Mouse (Mus musculus) hindbrain, embryonic 15.5 days (tissue): ENCODE measurements around the gene Sirt7. TPM values are rescaled to one million over a fixed set of nuclear protein-coding genes. Genes with fewer than 3 reads are reported as not detected.

ENCODE experiments used
- ATAC-seq: fragments of 200-750 bp; cut with Nextera tagmentation; 2 replicates; pipeline ENCODE4 v1.8.0; 2017; ENCODE audit warnings: low read depth, moderate number of reproducible peaks, moderate TSS enrichment; ENCODE audit not compliant: low FRiP score
- H3K27ac ChIP-seq: fragments of 300-500 bp; sonication (generic); replicated peaks from 2 replicates; pipeline ENCODE4 v1.5.1; 2015; ENCODE audit warnings: mild to moderate bottlenecking, inconsistent platforms
- H3K27me3 ChIP-seq: fragments of 300-500 bp; sonication (generic); 2 replicates; pipeline ENCODE4 v1.6.1; 2015; ENCODE audit warnings: control low read depth, inconsistent platforms
- H3K36me3 ChIP-seq: fragments of 300-500 bp; sonication (generic); 2 replicates; pipeline ENCODE4 v1.6.1; 2015; ENCODE audit warnings: control low read depth, inconsistent platforms
- H3K4me1 ChIP-seq: fragments of 300-500 bp; sonication (generic); replicated peaks from 2 replicates; pipeline ENCODE4 v1.6.1; 2015; ENCODE audit warnings: control low read depth, inconsistent platforms
- H3K4me2 ChIP-seq: fragments of 300-500 bp; sonication (generic); 2 replicates; pipeline ENCODE4 v1.6.1; 2015; ENCODE audit warnings: moderate library complexity, mild to moderate bottlenecking, inconsistent platforms
- H3K4me3 ChIP-seq: fragments of 300-500 bp; sonication (generic); 2 replicates; pipeline ENCODE4 v1.5.1; 2015; ENCODE audit warnings: mild to moderate bottlenecking, inconsistent platforms
- H3K9ac ChIP-seq: fragments of 300-500 bp; sonication (generic); 2 replicates; pipeline ENCODE4 v1.6.1; 2015; ENCODE audit warnings: inconsistent platforms
- H3K9me3 ChIP-seq: fragments of 300-500 bp; sonication (generic); 2 replicates; pipeline ENCODE4 v1.6.1; 2016; ENCODE audit warnings: control low read depth, inconsistent platforms
- WGBS: fragments of 180-500 bp; shearing (Covaris S2); methylation state at CpG from one replicate; pipeline ENCODE4 v1.1.7; 2015; 5-methylcytosine and 5-hydroxymethylcytosine counted together
- polyA plus RNA-seq: library from polyadenylated mRNA; unstranded; fragments of >200 nt; fragmentation: Nextera tagmentation; extraction: Ambion mirVana; gene quantifications from 2 replicates; pipeline ENCODE4 v1.2.1, GENCODE M21; 2015

Gene Sirt7
- polyA plus RNA-seq, 1 experiment from 2014 or later, result 45.6 TPM

GRCm38 (mm10) chr11:120578024-120578693, 46.9 kb downstream of the Sirt7 start:
- Histone ChIP-seq H3K4me2 (no peak overlapping the region), H3K36me3 (peaks cover 24% of the 10 kb centered on the region), H3K4me1 (peaks cover 46% of the 10 kb centered on the region), H3K4me3 (no peak overlapping the region), H3K9ac (no peak overlapping the region), H3K9me3 (no peaks in the 10 kb centered on the region), H3K27ac (no peak overlapping the region), H3K27me3 (no peaks in the 10 kb centered on the region)
- 91% methylated on average over 10 of the region's 10 CpGs for WGBS
- ATAC-seq, result no peak

DNA sequence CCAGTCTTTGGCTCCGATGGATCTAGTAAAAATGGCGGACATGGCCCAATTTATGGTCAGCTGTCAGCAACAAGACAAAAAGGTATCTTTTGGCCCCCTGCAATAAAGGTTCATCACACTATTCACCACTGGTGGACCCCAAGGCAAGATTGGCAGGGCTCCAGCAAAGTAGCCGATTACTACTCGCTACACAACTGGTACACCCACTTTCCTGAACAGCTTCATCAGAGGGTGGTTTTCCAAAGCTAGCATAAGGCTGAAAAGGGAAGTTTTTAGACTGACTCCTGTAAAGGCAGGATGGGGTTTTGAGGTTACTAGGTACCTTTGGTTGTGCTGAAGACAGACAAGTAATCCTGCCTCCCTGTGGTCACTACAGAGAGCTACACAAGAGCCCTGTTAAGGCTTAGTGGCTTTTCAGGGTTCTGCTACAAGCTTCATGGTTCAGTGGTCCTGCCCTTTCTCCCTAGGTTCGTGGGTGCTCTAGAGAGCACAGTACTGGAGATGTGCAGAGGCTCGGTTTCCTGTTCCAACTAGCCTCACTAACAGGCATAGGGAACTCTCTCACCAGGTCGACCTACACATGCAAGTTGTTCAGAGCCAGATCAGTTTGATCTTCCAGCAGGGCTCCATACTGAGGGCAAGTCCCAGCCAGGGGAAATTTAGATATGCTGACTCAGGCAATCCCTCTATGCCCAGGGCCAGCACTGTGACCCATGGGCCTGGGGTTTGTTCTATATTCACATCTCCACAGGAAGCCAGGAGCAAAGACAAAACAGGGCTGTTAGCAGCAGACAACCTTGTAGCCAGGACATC, 47.6 kb downstream of the Sirt7 start:
- H3K27ac ChIP-seq, result no peak overlapping the region
- no peaks in the 10 kb centered on the region for H3K9me3 ChIP-seq
- peaks cover 42% of the 10 kb centered on the region for H3K4me1 ChIP-seq
- no peaks in the 10 kb centered on the region for H3K27me3 ChIP-seq
- 84% methylated on average over 7 of the region's 7 CpGs for WGBS
- no peak for ATAC-seq
- no peak overlapping the region for H3K9ac ChIP-seq
- H3K4me2 ChIP-seq, result no peak overlapping the region
- H3K4me3 ChIP-seq, result no peak overlapping the region
- peaks cover 24% of the 10 kb centered on the region for H3K36me3 ChIP-seq

- Histone ChIP-seq H3K4me2 (no peak overlapping the region), H3K4me3 (no peak overlapping the region), H3K9me3 (no peaks in the 10 kb centered on the region), H3K9ac (no peak overlapping the region), H3K36me3 (peaks cover 24% of the 10 kb centered on the region), H3K4me1 (peaks cover 41% of the 10 kb centered on the region), H3K27ac (0 out of 2 replicates have a peak overlapping the region, but pooled peaks have one; percentile 17), H3K27me3 (no peaks in the 10 kb centered on the region)
- 87% methylated on average over 3 of the region's 3 CpGs for WGBS
- ATAC-seq, result no peak
Observed at GRCm38 (mm10) chr11:120576365-120576981, 48.6 kb downstream of the Sirt7 start.

GRCm38 (mm10) chr11:120575940-120576339, 49.1 kb downstream of the Sirt7 start:
- Histone ChIP-seq H3K9ac (no peak overlapping the region), H3K27ac (no peak overlapping the region), H3K4me2 (no peak overlapping the region), H3K4me3 (no peak overlapping the region), H3K4me1 (peaks cover 47% of the 10 kb centered on the region), H3K36me3 (peaks cover 27% of the 10 kb centered on the region), H3K27me3 (no peaks in the 10 kb centered on the region), H3K9me3 (no peaks in the 10 kb centered on the region)
- ATAC-seq, result no peak

DNA sequence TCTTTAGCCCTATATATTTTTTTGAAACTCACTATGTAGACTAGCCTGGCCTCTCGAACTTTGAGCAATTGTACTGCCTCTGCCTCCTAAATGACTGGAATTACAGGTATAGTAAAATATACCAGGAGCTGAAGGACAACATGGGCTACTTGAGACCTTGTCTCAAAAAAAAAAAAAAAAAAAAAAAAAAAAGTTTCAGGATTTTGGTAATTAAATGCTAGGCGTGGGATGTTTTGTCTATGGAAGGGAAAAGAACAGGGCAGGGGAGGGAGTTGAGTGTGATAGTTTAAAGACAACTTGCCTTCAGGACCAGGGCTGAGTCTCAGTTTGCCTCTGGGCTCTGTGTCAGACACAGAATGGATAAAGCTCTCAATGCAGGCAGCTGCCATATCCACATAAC, 50.0 kb downstream of the Sirt7 start:
- H3K36me3 ChIP-seq, result peaks cover 36% of the 10 kb centered on the region
- no peaks in the 10 kb centered on the region for H3K9me3 ChIP-seq
- H3K4me3 ChIP-seq, result no peak overlapping the region
- no peaks in the 10 kb centered on the region for H3K27me3 ChIP-seq
- H3K27ac ChIP-seq, result no peak overlapping the region
- no peak overlapping the region for H3K4me2 ChIP-seq
- 86% methylated on average over 2 of the region's 2 CpGs for WGBS
- H3K4me1 ChIP-seq, result peaks cover 45% of the 10 kb centered on the region
- H3K9ac ChIP-seq, result no peak overlapping the region
- ATAC-seq, result no peak

DNA sequence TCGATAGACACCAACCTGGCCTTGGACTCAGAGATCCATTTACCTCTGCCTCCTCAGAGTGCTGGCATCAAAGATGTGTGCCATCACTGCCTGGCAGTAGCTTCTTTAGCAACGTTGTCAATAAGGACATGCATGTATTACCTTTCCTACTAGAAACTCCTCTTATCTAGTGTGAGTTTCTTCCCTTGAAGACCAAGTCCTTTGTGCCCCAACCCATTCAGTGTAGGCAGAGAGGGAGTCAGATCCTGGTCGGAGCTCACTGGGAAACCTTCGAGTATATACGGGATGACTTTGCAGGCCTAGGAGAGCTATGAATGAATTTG, 50.8 kb downstream of the Sirt7 start:
- WGBS, result 45% methylated on average over 5 of the region's 5 CpGs
- no peak for ATAC-seq
- H3K4me2 ChIP-seq, result peak overlapping the region; percentile 94
- peak overlapping the region; percentile 68 for H3K4me3 ChIP-seq
- no peaks in the 10 kb centered on the region for H3K27me3 ChIP-seq
- peaks cover 37% of the 10 kb centered on the region for H3K36me3 ChIP-seq
- H3K9ac ChIP-seq, result peak overlapping the region; percentile 73; the same call in 1 of the 2 replicates
- peaks cover 36% of the 10 kb centered on the region for H3K4me1 ChIP-seq
- H3K27ac ChIP-seq, result no peak overlapping the region
- no peaks in the 10 kb centered on the region for H3K9me3 ChIP-seq

GRCm38 (mm10) chr11:120573585-120574277, 51.3 kb downstream of the Sirt7 start:
- Histone ChIP-seq H3K36me3 (peaks cover 32% of the 10 kb centered on the region), H3K9ac (peak overlapping the region; percentile 73), H3K4me1 (peaks cover 31% of the 10 kb centered on the region), H3K4me3 (peak overlapping the region; percentile 68), H3K27me3 (no peaks in the 10 kb centered on the region), H3K27ac (peak overlapping the region; percentile 87), H3K4me2 (peak overlapping the region; percentile 94), H3K9me3 (no peaks in the 10 kb centered on the region)
- peak; percentile 7; the same call in 1 of the 2 replicates for ATAC-seq
- WGBS, result 0% methylated on average over 23 of the region's 23 CpGs

- peak; percentile 98 for ATAC-seq
Observed at GRCm38 (mm10) chr11:120572752-120573584, 52.1 kb downstream of the Sirt7 start, which contains the start of gene P4hb. TSS of gene P4hb (minus strand) at chr11:120573253.

GRCm38 (mm10) chr11:120572417-120572751, 52.7 kb downstream of the Sirt7 start:
- Histone ChIP-seq H3K36me3 (peaks cover 31% of the 10 kb centered on the region), H3K9me3 (no peaks in the 10 kb centered on the region), H3K4me1 (peaks cover 27% of the 10 kb centered on the region), H3K27me3 (no peaks in the 10 kb centered on the region), H3K9ac (peak overlapping the region; percentile 78), H3K4me3 (peak overlapping the region; percentile 68), H3K4me2 (peak overlapping the region; percentile 81), H3K27ac (peak overlapping the region; percentile 87)
- WGBS, result under 1% methylated on average over 17 of the region's 24 CpGs
- peak; percentile 8; the same call in 1 of the 2 replicates for ATAC-seq

More at GRCm38 (mm10) chr11:120572752-120573584, 52.1 kb downstream of the Sirt7 start, which contains the start of gene P4hb:
- peak within 1 kb of the TSS; percentile 87 for H3K27ac ChIP-seq
- no peaks in the 10 kb centered on the region for H3K27me3 ChIP-seq
- peaks cover 31% of the 10 kb centered on the region for H3K36me3 ChIP-seq
- peaks cover 27% of the 10 kb centered on the region for H3K4me1 ChIP-seq
- H3K4me2 ChIP-seq, result peak within 1 kb of the TSS; percentile 94
- H3K9me3 ChIP-seq, result no peaks in the 10 kb centered on the region
- H3K9ac ChIP-seq, result peak within 1 kb of the TSS; percentile 78
- WGBS, result under 1% methylated on average over 93 of the region's 94 CpGs
- H3K4me3 ChIP-seq, result peak within 1 kb of the TSS; percentile 68

GRCm38 (mm10) chr11:120571754-120572416, 53.2 kb downstream of the Sirt7 start:
- Histone ChIP-seq H3K27ac (peak overlapping the region; percentile 87), H3K4me1 (peaks cover 27% of the 10 kb centered on the region), H3K9ac (peak overlapping the region; percentile 78), H3K4me3 (peak overlapping the region; percentile 68), H3K9me3 (no peaks in the 10 kb centered on the region), H3K36me3 (peaks cover 35% of the 10 kb centered on the region), H3K4me2 (peak overlapping the region; percentile 81), H3K27me3 (no peaks in the 10 kb centered on the region)
- 12% methylated on average over 11 of the region's 11 CpGs for WGBS
- ATAC-seq, result no peak
